Mouse (Mus musculus) liver, embryonic 14.5 days (tissue): ENCODE data around the gene Cbx4. TPM values are rescaled to one million over a fixed set of nuclear protein-coding genes. Genes with fewer than 3 reads are reported as not detected.
"Not testable (repeated sequence)": the region's sequence is repeated elsewhere in the genome, so short reads cannot be mapped to it uniquely, and the experiment has no call there.

Source experiments
- ATAC-seq: fragments of 200-750 bp; cut with Nextera tagmentation; 2 replicates; pipeline ENCODE4 v1.8.0; 2017; ENCODE audit warnings: moderate number of reproducible peaks, mild to moderate bottlenecking, moderate library complexity; ENCODE audit not compliant: insufficient read depth
- DNase-seq, 3 experiments: peaks; one replicate each; pipeline ENCODE4 v3.0.0-alpha.2; 2012 to 2013; ENCODE audit warnings: low read depth in 3 of 3, low spot score in 3 of 3
- H3K27ac ChIP-seq: fragments of 300-500 bp; sonication (generic); 2 replicates; pipeline ENCODE4 v1.5.1; 2014; ENCODE audit warnings: moderate library complexity, mild to moderate bottlenecking, control low read depth, inconsistent platforms
- H3K27me3 ChIP-seq: fragments of 300-500 bp; sonication (generic); 2 replicates; pipeline ENCODE4 v1.6.1; 2014; ENCODE audit warnings: mild to moderate bottlenecking, low read length, moderate library complexity; ENCODE audit not compliant: control insufficient read depth, insufficient read depth
- H3K36me3 ChIP-seq: fragments of 300-500 bp; sonication (generic); replicated peaks from 2 replicates; pipeline ENCODE4 v1.6.1; 2014; ENCODE audit warnings: low read depth; ENCODE audit not compliant: control insufficient read depth, insufficient read depth
- H3K4me1 ChIP-seq, 2 experiments: fragments of 200-500 bp in 1 of 2; fragments of 300-500 bp in 1 of 2; sonication (generic) in 1 of 2; replicated peaks; 2 replicates each; pipeline ENCODE4 v1.6.1; 2012 to 2014; ENCODE audit warnings: antibody characterized with exemption in 1 of 2, inconsistent platforms in 1 of 2, low read length in 1 of 2; ENCODE audit not compliant: control insufficient read depth in 2 of 2, insufficient read depth in 2 of 2
- H3K4me2 ChIP-seq: fragments of 300-500 bp; sonication (generic); 2 replicates; pipeline ENCODE4 v1.6.1; 2014; ENCODE audit warnings: low read depth, mild to moderate bottlenecking, control low read depth, moderate library complexity
- H3K4me3 ChIP-seq, 2 experiments: fragments of 200-500 bp in 1 of 2; fragments of 300-500 bp in 1 of 2; sonication (generic) in 1 of 2; 2 replicates each; pipeline ENCODE4 v1.5.1; 2012 to 2014; ENCODE audit warnings: low read depth in 2 of 2, low read length in 2 of 2, mild to moderate bottlenecking in 2 of 2, control low read depth in 1 of 2, inconsistent platforms in 1 of 2, moderate library complexity in 1 of 2; ENCODE audit not compliant: insufficient read depth in 1 of 2
- H3K9ac ChIP-seq: fragments of 300-500 bp; sonication (generic); replicated peaks from 2 replicates; pipeline ENCODE4 v1.6.1; 2014; ENCODE audit warnings: mild to moderate bottlenecking, control low read depth, moderate library complexity
- H3K9me3 ChIP-seq: fragments of 300-500 bp; sonication (generic); 2 replicates; pipeline ENCODE4 v1.6.1; 2016; ENCODE audit warnings: low read length, mixed read lengths; ENCODE audit not compliant: control insufficient read depth
- CTCF ChIP-seq: IDR thresholded peaks from 2 replicates; pipeline ENCODE4 v1.5.1; 2016; ENCODE audit warnings: antibody characterized with exemption, low read depth, control low read depth
- EP300 ChIP-seq: IDR thresholded peaks from 2 replicates; pipeline ENCODE4 v1.6.1; 2016; ENCODE audit warnings: antibody characterized with exemption, low read depth
- WGBS: fragments of 180-500 bp; shearing (Covaris S2); extraction: QIAGEN DNeasy Blood & Tissue Kit; methylation state at CpG from one replicate; pipeline ENCODE4 v1.1.7; 2014; ENCODE audit not compliant: insufficient replicate concordance; 5-methylcytosine and 5-hydroxymethylcytosine counted together
- polyA plus RNA-seq, 2 experiments: library from polyadenylated mRNA; depleted of rRNA in 1 of 2; stranded (reverse) in 1 of 2; unstranded in 1 of 2; fragments of >200 nt; fragmentation: Nextera tagmentation in 1 of 2; extraction: Ambion mirVana in 1 of 2; gene quantifications; 2 replicates each; pipeline versions ENCODE4 v1.2.1 to v1.2.3; 2012 to 2014

Cbx4 gene
- polyA plus RNA-seq, 2 experiments: 1.6 to 3.3 TPM

GRCm38 (mm10) chr11:119103991-119104390 lies 18.0 kb upstream of the Cbx4 start:
- Histone ChIP-seq H3K36me3 (no peaks in the 10 kb centered on the region), H3K27ac (no peak overlapping the region), H3K9me3 (no peaks in the 10 kb centered on the region), H3K27me3 (no peaks in the 10 kb centered on the region), H3K9ac (no peak overlapping the region), H3K4me2 (no peak overlapping the region), H3K4me1 (peaks cover 0 to 4% of the 10 kb centered on the region in 2 experiments; a peak in 2 of 4 replicates), H3K4me3 (no peak overlapping the region)
- no peak for DNase-seq
- WGBS: 72% methylated on average over 3 of the region's 3 CpGs
- no peak for ATAC-seq
- no peak for TF ChIP-seq EP300
- TF ChIP-seq CTCF: no peak

GRCm38 (mm10) chr11:119100355-119100754 lies 14.3 kb upstream of the Cbx4 start:
- not testable (repeated sequence) for H3K9ac ChIP-seq, H3K4me1 ChIP-seq, H3K4me2 ChIP-seq, H3K27ac ChIP-seq, H3K4me3 ChIP-seq, H3K36me3 ChIP-seq, DNase-seq, ATAC-seq, H3K9me3 ChIP-seq, H3K27me3 ChIP-seq
- 28% methylated on average over 4 of the region's 4 CpGs for WGBS

- no peak for TF ChIP-seq CTCF
- TF ChIP-seq EP300: no peak
- no peak overlapping the region for H3K4me3 ChIP-seq
- ATAC-seq: no peak
- no peaks in the 10 kb centered on the region for H3K36me3 ChIP-seq
- H3K27me3 ChIP-seq: peaks cover 3% of the 10 kb centered on the region
- H3K27ac ChIP-seq: no peak overlapping the region
- no peak for DNase-seq
- no peak overlapping the region for H3K4me2 ChIP-seq
- no peak overlapping the region for H3K9ac ChIP-seq
- 51% methylated on average over 4 of the region's 4 CpGs for WGBS
- H3K9me3 ChIP-seq: no peaks in the 10 kb centered on the region
- H3K4me1 ChIP-seq: no peaks in the 10 kb centered on the region
These were observed 12.2 kb upstream of the Cbx4 start for GRCm38 (mm10) chr11:119098202-119098601.

DNA sequence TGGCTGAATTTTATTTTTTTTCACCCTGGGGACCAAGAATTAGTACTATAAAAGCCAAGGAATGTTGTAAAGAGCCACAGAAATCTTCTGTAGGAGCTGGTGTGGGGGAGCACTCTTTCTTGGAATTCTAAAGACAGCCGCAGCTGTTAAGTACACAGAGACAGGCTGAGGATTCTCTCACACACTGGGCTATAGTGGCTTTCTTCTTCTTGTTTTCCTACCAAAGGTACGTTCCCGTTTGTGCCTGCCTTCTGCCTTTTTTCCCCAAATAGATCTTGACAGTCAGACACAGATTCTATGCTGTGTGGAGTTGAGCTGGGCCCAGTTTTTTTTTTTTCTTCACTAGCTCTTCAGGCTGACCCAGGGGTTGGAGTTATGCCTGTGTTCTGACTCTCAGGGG lies 9.4 kb upstream of the Cbx4 start:
- peaks cover 15% of the 10 kb centered on the region for H3K27me3 ChIP-seq
- TF ChIP-seq CTCF: no peak
- TF ChIP-seq EP300: no peak
- WGBS: 49% methylated on average over 3 of the region's 3 CpGs

DNA sequence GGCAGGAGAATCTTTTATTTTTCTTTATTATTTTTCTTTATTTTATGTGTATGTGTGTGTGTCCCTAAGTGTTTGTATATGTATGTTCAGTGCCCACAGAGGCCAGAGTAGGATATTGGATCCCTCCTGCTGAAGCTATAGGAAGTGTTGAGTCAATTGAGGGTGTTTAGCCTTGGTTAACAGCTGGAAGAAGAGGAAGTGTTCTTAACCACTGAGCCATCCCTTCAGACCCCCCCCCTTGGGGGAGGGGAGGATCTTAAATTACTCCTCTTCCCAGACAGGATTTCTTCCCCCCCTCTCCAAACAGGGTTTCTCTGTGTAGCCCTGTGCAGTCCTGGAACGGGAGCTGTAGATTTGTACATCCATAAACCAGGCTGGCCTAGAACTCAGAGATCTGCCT lies 7.3 kb upstream of the Cbx4 start:
- 45% methylated on average over 1 of the region's 1 CpGs for WGBS
- H3K4me3 ChIP-seq: no peak overlapping the region
- DNase-seq (no peak), ATAC-seq (no peak)
- TF ChIP-seq EP300 (no peak), CTCF (no peak)
- no peaks in the 10 kb centered on the region for H3K36me3 ChIP-seq
- H3K27me3 ChIP-seq: peaks cover 36% of the 10 kb centered on the region
- H3K4me1 ChIP-seq: no peaks in the 10 kb centered on the region
- no peak overlapping the region for H3K27ac ChIP-seq
- no peak overlapping the region for H3K4me2 ChIP-seq
- no peak overlapping the region for H3K9ac ChIP-seq
- H3K9me3 ChIP-seq: no peaks in the 10 kb centered on the region

More for the DNA sequence above, 9.4 kb upstream of the Cbx4 start:
- Histone ChIP-seq H3K9me3 (no peaks in the 10 kb centered on the region), H3K4me1 (no peaks in the 10 kb centered on the region), H3K9ac (no peak overlapping the region), H3K4me2 (no peak overlapping the region), H3K27ac (no peak overlapping the region), H3K36me3 (no peaks in the 10 kb centered on the region), H3K4me3 (no peak overlapping the region)
- DNase-seq (no peak), ATAC-seq (no peak)
